Mouse (Mus musculus) embryonic facial prominence, embryonic 10.5 days (tissue): ENCODE data around the gene Tmem52. TPM values are rescaled to one million over a fixed set of nuclear protein-coding genes. Genes with fewer than 3 reads are reported as not detected.
"Not testable (repeated sequence)": the region's sequence is repeated elsewhere in the genome, so short reads cannot be mapped to it uniquely, and the experiment has no call there.

Experiments
- DNase-seq: peaks from one replicate; pipeline ENCODE4 v3.0.0-alpha.2; 2017; ENCODE audit warnings: low spot score
- H3K27ac ChIP-seq: fragments of 300-500 bp; sonication (generic); replicated peaks from 2 replicates; pipeline ENCODE4 v1.5.1; 2016; ENCODE audit warnings: mild to moderate bottlenecking
- H3K27me3 ChIP-seq: fragments of 300-500 bp; sonication (generic); replicated peaks from 2 replicates; pipeline ENCODE4 v1.6.1; 2016; ENCODE audit warnings: low read depth, mild to moderate bottlenecking; ENCODE audit not compliant: poor library complexity, severe bottlenecking
- H3K36me3 ChIP-seq: fragments of 300-500 bp; sonication (generic); replicated peaks from 2 replicates; pipeline ENCODE4 v1.6.1; 2016; ENCODE audit warnings: mild to moderate bottlenecking, moderate library complexity
- H3K4me1 ChIP-seq: fragments of 300-500 bp; sonication (generic); 2 replicates; pipeline ENCODE4 v1.6.1; 2016
- H3K4me3 ChIP-seq: fragments of 300-500 bp; sonication (generic); 2 replicates; pipeline ENCODE4 v1.5.1; 2016; ENCODE audit warnings: mild to moderate bottlenecking, moderate library complexity
- H3K9me3 ChIP-seq: fragments of 300-500 bp; sonication (generic); 2 replicates; pipeline ENCODE4 v1.6.1; 2016; ENCODE audit warnings: mild to moderate bottlenecking
- WGBS: fragments of 180-500 bp; shearing (Covaris S2); methylation state at CpG from one replicate; pipeline ENCODE4 v1.1.7; 2016; 5-methylcytosine and 5-hydroxymethylcytosine counted together
- polyA plus RNA-seq: library from polyadenylated mRNA; unstranded; fragments of >200 nt; fragmentation: Nextera tagmentation; extraction: Ambion mirVana; gene quantifications from 2 replicates; pipeline ENCODE4 v1.2.1, GENCODE M21; 2016

Gene Tmem52
- polyA plus RNA-seq, 1 experiment from 2014 or later: not detected

- H3K9me3 ChIP-seq: no peaks in the 10 kb centered on the region
- H3K27ac ChIP-seq: no peak overlapping the region
- no peak overlapping the region for H3K4me3 ChIP-seq
- H3K36me3 ChIP-seq: no peaks in the 10 kb centered on the region
- DNase-seq: no peak
- peaks cover 19% of the 10 kb centered on the region for H3K27me3 ChIP-seq
- 89% methylated on average over 6 of the region's 6 CpGs for WGBS
- H3K4me1 ChIP-seq: 0 out of 2 replicates have a peak, but pooled peaks cover 1% of the 10 kb centered on the region
Observed at GRCm38 (mm10) chr4:155463611-155464010, 5.3 kb upstream of the Tmem52 start.

- DNase-seq: no peak
- Histone ChIP-seq H3K4me1 (peaks cover 6% of the 10 kb centered on the region), H3K27ac (no peak overlapping the region), H3K4me3 (no peak overlapping the region), H3K36me3 (no peaks in the 10 kb centered on the region), H3K9me3 (no peaks in the 10 kb centered on the region), H3K27me3 (peaks cover 22% of the 10 kb centered on the region)
- 94% methylated on average over 4 of the region's 4 CpGs for WGBS
Observed at GRCm38 (mm10) chr4:155464061-155464460, 4.9 kb upstream of the Tmem52 start.

GRCm38 (mm10) chr4:155465607-155466006 is 3.3 kb upstream of the Tmem52 start:
- WGBS: 81% methylated on average over 6 of the region's 6 CpGs
- Histone ChIP-seq H3K27me3 (peaks cover 38% of the 10 kb centered on the region), H3K9me3 (no peaks in the 10 kb centered on the region), H3K4me1 (peaks cover 11% of the 10 kb centered on the region), H3K4me3 (no peak overlapping the region), H3K27ac (no peak overlapping the region), H3K36me3 (no peaks in the 10 kb centered on the region)
- DNase-seq: no peak

GRCm38 (mm10) chr4:155466080-155466479 is 2.8 kb upstream of the Tmem52 start:
- 85% methylated on average over 5 of the region's 5 CpGs for WGBS
- Histone ChIP-seq H3K4me1 (peaks cover 11% of the 10 kb centered on the region), H3K27me3 (peaks cover 38% of the 10 kb centered on the region), H3K36me3 (no peaks in the 10 kb centered on the region), H3K4me3 (no peak overlapping the region), H3K27ac (no peak overlapping the region), H3K9me3 (no peaks in the 10 kb centered on the region)
- no peak for DNase-seq

GRCm38 (mm10) chr4:155467237-155468010 is 1.5 kb upstream of the Tmem52 start:
- H3K9me3 ChIP-seq: no peaks in the 10 kb centered on the region
- no peaks in the 10 kb centered on the region for H3K36me3 ChIP-seq
- H3K27me3 ChIP-seq: peaks cover 41% of the 10 kb centered on the region
- H3K27ac ChIP-seq: no peak overlapping the region
- WGBS: 82% methylated on average over 13 of the region's 13 CpGs
- no peak for DNase-seq
- peaks cover 11% of the 10 kb centered on the region for H3K4me1 ChIP-seq
- no peak overlapping the region for H3K4me3 ChIP-seq

- WGBS: 77% methylated on average over 18 of the region's 18 CpGs
- no peaks in the 10 kb centered on the region for H3K36me3 ChIP-seq
- no peak for DNase-seq
- no peaks in the 10 kb centered on the region for H3K9me3 ChIP-seq
- H3K4me3 ChIP-seq: peak overlapping the region; percentile 47; the same call in 1 of the 2 replicates
- H3K4me1 ChIP-seq: peaks cover 11% of the 10 kb centered on the region
- no peak overlapping the region for H3K27ac ChIP-seq
- H3K27me3 ChIP-seq: peaks cover 47% of the 10 kb centered on the region
Observed at GRCm38 (mm10) chr4:155469590-155470262, 812 bp downstream of the Tmem52 start.

- Histone ChIP-seq H3K27ac (no peak overlapping the region), H3K4me3 (no peak overlapping the region), H3K27me3 (peaks cover 47% of the 10 kb centered on the region), H3K9me3 (no peaks in the 10 kb centered on the region), H3K4me1 (peaks cover 11% of the 10 kb centered on the region), H3K36me3 (no peaks in the 10 kb centered on the region)
- no peak for DNase-seq
- 88% methylated on average over 16 of the region's 16 CpGs for WGBS
Observed at GRCm38 (mm10) chr4:155470263-155470953, 1.5 kb downstream of the Tmem52 start.

GRCm38 (mm10) chr4:155470997-155471396 is 2.1 kb downstream of the Tmem52 start:
- Histone ChIP-seq H3K9me3 (no peaks in the 10 kb centered on the region), H3K4me3 (no peak overlapping the region), H3K27me3 (peaks cover 47% of the 10 kb centered on the region), H3K4me1 (peaks cover 11% of the 10 kb centered on the region), H3K27ac (no peak overlapping the region), H3K36me3 (no peaks in the 10 kb centered on the region)
- 87% methylated on average over 7 of the region's 7 CpGs for WGBS
- no peak for DNase-seq

- Histone ChIP-seq H3K27me3 (peaks cover 47% of the 10 kb centered on the region), H3K9me3 (no peaks in the 10 kb centered on the region), H3K4me3 (no peak overlapping the region), H3K4me1 (peaks cover 11% of the 10 kb centered on the region), H3K27ac (no peak overlapping the region), H3K36me3 (no peaks in the 10 kb centered on the region)
- no peak for DNase-seq
- 89% methylated on average over 7 of the region's 7 CpGs for WGBS
Observed at GRCm38 (mm10) chr4:155471406-155471805, 2.5 kb downstream of the Tmem52 start.

GRCm38 (mm10) chr4:155472716-155473290 is 3.9 kb downstream of the Tmem52 start:
- no peaks in the 10 kb centered on the region for H3K36me3 ChIP-seq
- H3K4me3 ChIP-seq: no peak overlapping the region
- peaks cover 40% of the 10 kb centered on the region for H3K27me3 ChIP-seq
- no peaks in the 10 kb centered on the region for H3K9me3 ChIP-seq
- 77% methylated on average over 3 of the region's 3 CpGs for WGBS
- DNase-seq: no peak
- H3K4me1 ChIP-seq: peaks cover 11% of the 10 kb centered on the region
- H3K27ac ChIP-seq: no peak overlapping the region

- no peak for DNase-seq
- no peaks in the 10 kb centered on the region for H3K9me3 ChIP-seq
- peaks cover 35% of the 10 kb centered on the region for H3K27me3 ChIP-seq
- no peak overlapping the region for H3K27ac ChIP-seq
- no peak overlapping the region for H3K4me3 ChIP-seq
- H3K4me1 ChIP-seq: peaks cover 11% of the 10 kb centered on the region
- no peaks in the 10 kb centered on the region for H3K36me3 ChIP-seq
- WGBS: 72% methylated on average over 5 of the region's 5 CpGs
Observed at GRCm38 (mm10) chr4:155473319-155473718, 4.4 kb downstream of the Tmem52 start.

GRCm38 (mm10) chr4:155473796-155474195 is 4.9 kb downstream of the Tmem52 start:
- 63% methylated on average over 2 of the region's 2 CpGs for WGBS

More at GRCm38 (mm10) chr4:155473796-155474195, 4.9 kb downstream of the Tmem52 start:
- not testable (repeated sequence) for H3K9me3 ChIP-seq, H3K4me1 ChIP-seq, H3K27ac ChIP-seq, DNase-seq, H3K36me3 ChIP-seq, H3K4me3 ChIP-seq
- peaks cover 30% of the 10 kb centered on the region for H3K27me3 ChIP-seq
